Mouse (Mus musculus): ENCODE data around the gene Gclm. TPM values are rescaled to one million over a fixed set of nuclear protein-coding genes. Genes with fewer than 3 reads are reported as not detected.
A peak's percentile ranks its signal among the peaks of the same experiment; 100 is the strongest.

Gclm gene
- polyA plus RNA-seq, 1 experiment from 2014 or later = 98.6 TPM

MicroRNAs within 50 kb of the gene (microRNA counts, 519-probe panel; counts per million panel counts)
- microRNA mmu-miR-760 = 2,232 counts per million, percentile 56 among the panel's probes with 10 or more counts

Small RNA genes lying within 50 kb of the gene (microRNA-seq; reads per million reads assigned to microRNA genes)
- not detected for gene Gm22903
- 24.7 reads per million, percentile 40 among the genes with 10 or more reads in this experiment for gene Mir760

Other genes starting within 250 kb of the Gclm start
- 0.73 and 1.4 TPM in 2 replicates for gene Abca4, start 201.1 kb upstream of the Gclm start, polyA plus RNA-seq (2015; fragmentation: Nextera tagmentation; extraction: Ambion mirVana)
- 68.1 and 70.4 TPM in 2 replicates for gene Dnttip2, start 28.8 kb downstream of the Gclm start, polyA plus RNA-seq (2015; fragmentation: Nextera tagmentation; extraction: Ambion mirVana)
- gene Bcar3, start 48.6 kb downstream of the Gclm start, polyA plus RNA-seq (2015; fragmentation: Nextera tagmentation; extraction: Ambion mirVana) = 15.9 and 16.1 TPM in 2 replicates